14 mouse cellular contexts compared by ENCODE assay signal in the genomic region with DNA sequence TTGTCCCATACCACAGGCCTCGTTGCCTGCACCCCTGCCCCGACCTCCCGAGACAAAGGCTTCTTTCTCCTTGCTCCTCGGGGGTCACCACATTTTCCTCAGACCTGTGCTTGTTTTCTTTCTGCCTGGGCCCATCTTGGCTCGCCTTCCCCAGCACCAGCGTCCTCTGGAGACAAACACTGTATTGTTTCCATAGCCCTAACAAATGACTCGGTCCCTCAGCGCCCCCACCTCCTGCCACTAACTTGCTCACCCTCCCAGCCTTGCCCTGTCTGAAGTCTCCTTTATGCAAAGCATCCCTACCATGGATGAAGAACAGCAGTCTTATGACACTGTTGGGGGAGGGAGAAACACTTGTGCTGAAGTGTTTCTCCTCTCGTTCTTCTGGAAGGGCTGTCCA.
DNase-seq lines count a peak whose midpoint lies in the region; ATAC-seq and TF ChIP-seq lines count a peak whose summit lies in the region.
"Had no signal": no experiment of that assay in that cellular context is flagged by ENCODE, and none has a peak within 500 bp of the region (broad histone marks: within the 10 kb centered on the region; RNA-seq: fewer than 3 reads in every experiment).

No protein-coding gene starts in this region.

- TF ChIP-seq POLR2A in cerebellum, adult 2 months (IDR thresholded peaks at IDR 0.05; ENCODE audit: borderline replicate concordance, insufficient read depth, low read length), result no peak

- H3K9ac ChIP-seq in heart, embryonic 12.5 days, result no peak overlapping the region
- 0 out of 2 replicates have a peak overlapping the region, but pooled peaks have one; percentile 21 for H3K9ac ChIP-seq in forebrain, embryonic 13.5 days
- no peak overlapping the region for H3K9ac ChIP-seq in limb, embryonic 13.5 days

- DNase-seq in heart, postnatal 10 days, result no peak
- DNase-seq in Muller cell, postnatal 12 days (ENCODE audit: inconsistent ontology term), result peak; percentile 57
- DNase-seq in cerebellum, adult 2 months, result no peak
- DNase-seq in ovary, postnatal 10 days (ENCODE audit: low spot score), result no peak
- no peak for DNase-seq in natural killer cell, adult 2 months (ENCODE audit: low spot score in 2 of 2)
- DNase-seq: adrenal gland, postnatal 36 days; heart, adult 2 months; kidney, adult 18-20 months had no signal

- ATAC-seq in heart, embryonic 12.5 days (ENCODE audit: insufficient number of reproducible peaks, low FRiP score), result no peak
- ATAC-seq in forebrain, embryonic 13.5 days, result no peak
- no peak for ATAC-seq in limb, embryonic 13.5 days (ENCODE audit: low FRiP score, low read depth)
- ATAC-seq: lung, postnatal 0 days; Patski had no signal

- H3K27ac ChIP-seq in heart, embryonic 12.5 days (ENCODE audit: poor library complexity, severe bottlenecking), result peak overlapping the region; percentile 47; the same call in 1 of the 2 replicates
- H3K27ac ChIP-seq in forebrain, embryonic 13.5 days, result peak overlapping the region; percentile 85
- peak overlapping the region; percentile 67; the same call in 1 of the 2 replicates for H3K27ac ChIP-seq in limb, embryonic 13.5 days
- no peak overlapping the region for H3K27ac ChIP-seq in cerebellum, adult 2 months (ENCODE audit: insufficient read depth, low read length)
- H3K27ac ChIP-seq: heart, adult 2 months had no signal

- H3K27me3 ChIP-seq in heart, embryonic 12.5 days (replicated peaks), result 0 out of 2 replicates have a peak, but pooled peaks cover 4% of the 10 kb centered on the region
- no peaks in the 10 kb centered on the region for H3K27me3 ChIP-seq in forebrain, embryonic 13.5 days
- no peaks in the 10 kb centered on the region for H3K27me3 ChIP-seq in limb, embryonic 13.5 days
- H3K27me3 ChIP-seq in cerebellum, adult 2 months (ENCODE audit: control insufficient read depth, insufficient read depth, low read length), result no peaks in the 10 kb centered on the region
- H3K27me3 ChIP-seq: Patski had no signal

- intact Hi-C loops in heart, postnatal 10 days (cut with DNase I), result no loop called here

- peaks cover 23% of the 10 kb centered on the region; the same call in 1 of the 2 replicates for H3K4me1 ChIP-seq in heart, embryonic 12.5 days (replicated peaks)
- peaks cover 94% of the 10 kb centered on the region for H3K4me1 ChIP-seq in forebrain, embryonic 13.5 days
- H3K4me1 ChIP-seq in limb, embryonic 13.5 days, result peaks cover 80% of the 10 kb centered on the region
- H3K4me1 ChIP-seq in cerebellum, adult 2 months (ENCODE audit: control insufficient read depth, insufficient read depth, low read length), result peaks cover 31% of the 10 kb centered on the region

- H3K4me2 ChIP-seq in heart, embryonic 12.5 days, result no peak overlapping the region
- peak overlapping the region; percentile 24; the same call in 1 of the 2 replicates for H3K4me2 ChIP-seq in forebrain, embryonic 13.5 days
- H3K4me2 ChIP-seq in limb, embryonic 13.5 days (replicated peaks), result peak overlapping the region; percentile 16; the same call in 1 of the 2 replicates

- H3K4me3 ChIP-seq in heart, embryonic 12.5 days, result no peak overlapping the region
- no peak overlapping the region for H3K4me3 ChIP-seq in forebrain, embryonic 13.5 days
- no peak overlapping the region for H3K4me3 ChIP-seq in limb, embryonic 13.5 days
- no peak overlapping the region for H3K4me3 ChIP-seq in cerebellum, adult 2 months (replicated peaks; ENCODE audit: insufficient read depth, low read depth, low read length)
- H3K4me3 ChIP-seq: heart, adult 2 months; myocyte had no signal

- 29% methylated on average over 9 of the region's 9 CpGs for WGBS in heart, embryonic 12.5 days
- 6% methylated on average over 9 of the region's 9 CpGs for WGBS in forebrain, embryonic 13.5 days
- 40% methylated on average over 9 of the region's 9 CpGs for WGBS in limb, embryonic 13.5 days
- WGBS in cerebellum, adult 2 months, result 55% methylated on average over 9 of the region's 9 CpGs

- no peaks in the 10 kb centered on the region; the same call in 1 of the 2 replicates for H3K9me3 ChIP-seq in heart, embryonic 12.5 days (replicated peaks)
- no peaks in the 10 kb centered on the region for H3K9me3 ChIP-seq in forebrain, embryonic 13.5 days (replicated peaks)
- H3K9me3 ChIP-seq in limb, embryonic 13.5 days, result no peaks in the 10 kb centered on the region

- H3K36me3 ChIP-seq in heart, embryonic 12.5 days, result no peaks in the 10 kb centered on the region
- H3K36me3 ChIP-seq in forebrain, embryonic 13.5 days (ENCODE audit: poor library complexity, severe bottlenecking), result no peaks in the 10 kb centered on the region
- H3K36me3 ChIP-seq in limb, embryonic 13.5 days, result no peaks in the 10 kb centered on the region

- TF ChIP-seq CTCF in cerebellum, adult 2 months (IDR thresholded peaks at IDR 0.05; ENCODE audit: borderline replicate concordance, insufficient read depth, low read depth, low read length), result no peak
